Mouse (Mus musculus): ENCODE data around the gene Tmem119.

DNA sequence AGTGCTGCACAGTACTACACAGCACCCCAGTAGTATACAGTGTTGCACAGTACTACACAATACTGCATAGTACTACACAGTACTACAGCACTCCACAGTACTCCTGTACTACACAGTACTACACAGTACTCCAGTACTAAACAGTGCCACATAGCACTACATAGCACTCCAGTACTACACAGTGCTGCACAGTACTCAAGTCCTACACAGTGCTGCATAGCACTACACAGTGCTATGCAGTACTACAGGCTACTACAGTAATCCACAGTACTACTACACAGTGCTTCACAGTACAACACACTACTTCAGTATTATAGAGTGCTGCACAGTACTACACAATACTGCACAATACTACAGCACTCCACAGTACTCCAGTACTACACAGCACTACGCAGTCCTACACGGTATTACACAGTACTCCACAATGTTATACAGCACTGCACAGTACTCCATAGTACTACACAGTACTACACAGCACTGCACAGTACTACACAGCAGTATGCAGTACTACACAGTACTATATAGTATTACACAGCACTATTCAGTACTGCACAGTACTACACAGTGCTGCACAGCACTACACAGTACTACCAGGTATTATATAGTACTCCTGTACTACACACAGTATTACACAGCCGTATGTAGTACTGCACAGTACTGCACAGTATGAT is 20.1 kb downstream of the Tmem119 start:
- TF ChIP-seq POLR2A (IDR thresholded peaks at IDR 0.05; ENCODE audit: insufficient read depth, low read depth, low read length) (no peak), CTCF (IDR thresholded peaks at IDR 0.05) (no peak), EP300 (IDR thresholded peaks at IDR 0.05; ENCODE audit: insufficient read depth, low read depth, low read length) (no peak)
